Mouse (Mus musculus) liver, adult 2 months (tissue): Measurements from ENCODE around the gene Cfap77. TPM values are rescaled to one million over a fixed set of nuclear protein-coding genes. Genes with fewer than 3 reads are reported as not detected.

Experiments
- DNase-seq: peaks from one replicate; pipeline ENCODE4 v3.0.0-alpha.2; 2011; ENCODE audit warnings: low read depth, low spot score; ENCODE audit errors: extremely low read depth
- H3K27ac ChIP-seq: fragments of 200-500 bp; replicated peaks from 2 replicates; pipeline ENCODE4 v1.5.1; 2012; ENCODE audit warnings: low read depth, mild to moderate bottlenecking, control low read depth, inconsistent platforms, low read length; ENCODE audit not compliant: insufficient read depth
- H3K27me3 ChIP-seq: fragments of 200-500 bp; 2 replicates; pipeline ENCODE4 v1.6.1; 2012; ENCODE audit warnings: mild to moderate bottlenecking, moderate library complexity, low read length, inconsistent platforms; ENCODE audit not compliant: control insufficient read depth, insufficient read depth
- H3K36me3 ChIP-seq: fragments of 200-500 bp; 2 replicates; pipeline ENCODE4 v1.6.1; 2012; ENCODE audit warnings: low read length, inconsistent platforms; ENCODE audit not compliant: control insufficient read depth, insufficient read depth
- H3K4me1 ChIP-seq: fragments of 200-500 bp; 2 replicates; pipeline ENCODE4 v1.6.1; 2011; ENCODE audit warnings: low read length; ENCODE audit not compliant: control insufficient read depth, insufficient read depth
- H3K4me3 ChIP-seq: fragments of 200-500 bp; 2 replicates; pipeline ENCODE4 v1.5.1; 2011; ENCODE audit warnings: low read depth, mild to moderate bottlenecking, control low read depth, low read length, moderate library complexity; ENCODE audit not compliant: insufficient read depth
- H3K79me2 ChIP-seq: fragments of 200-500 bp; 2 replicates; pipeline ENCODE4 v1.6.1; 2012; ENCODE audit warnings: inconsistent platforms, mild to moderate bottlenecking, low read length, moderate library complexity; ENCODE audit not compliant: control insufficient read depth, insufficient read depth
- H3K9ac ChIP-seq: fragments of 200-500 bp; 2 replicates; pipeline ENCODE4 v1.6.1; 2012; ENCODE audit warnings: low read depth, mild to moderate bottlenecking, control low read depth, inconsistent platforms, low read length
- CTCF ChIP-seq: fragments of 200-500 bp; IDR thresholded peaks from 2 replicates; pipeline ENCODE4 v1.5.1; 2011; ENCODE audit warnings: low read depth, low read length, control low read depth
- POLR2A ChIP-seq: fragments of 200-500 bp; IDR thresholded peaks from 2 replicates; pipeline ENCODE4 v1.6.1; 2011; ENCODE audit warnings: low read length, control low read depth; ENCODE audit not compliant: insufficient read depth; ENCODE audit errors: extremely low read depth
- WGBS: fragments of 180-500 bp; shearing (Covaris S2); methylation state at CpG from one replicate; pipeline ENCODE4 v1.1.7; 2018; 5-methylcytosine and 5-hydroxymethylcytosine counted together
- polyA plus RNA-seq: library from polyadenylated mRNA; depleted of rRNA; stranded (reverse); fragments of >200 nt; gene quantifications from 2 replicates; pipeline ENCODE4 v1.2.3, GENCODE M21; 2012
- total RNA-seq: library from RNA; depleted of rRNA; stranded (reverse); fragments of >200 nt; gene quantifications from 2 replicates; pipeline ENCODE4 v1.2.3, GENCODE M21; 2014

Gene Cfap77
- total and polyA plus RNA-seq, 2 experiments = 0.06 TPM; not detected in 1

- Histone ChIP-seq H3K27ac (no peak overlapping the region), H3K4me3 (no peak overlapping the region), H3K36me3 (peaks cover 41% of the 10 kb centered on the region), H3K4me1 (no peaks in the 10 kb centered on the region), H3K79me2 (no peaks in the 10 kb centered on the region), H3K27me3 (no peaks in the 10 kb centered on the region), H3K9ac (no peak overlapping the region)
- no peak for DNase-seq
- TF ChIP-seq POLR2A = no peak
- TF ChIP-seq CTCF = no peak
- 96% methylated on average over 2 of the region's 2 CpGs for WGBS
Measured at GRCm38 (mm10) chr2:29076226-29076625, 21.4 kb upstream of the Cfap77 start.

GRCm38 (mm10) chr2:29075331-29076070, 20.6 kb upstream of the Cfap77 start:
- Histone ChIP-seq H3K79me2 (no peaks in the 10 kb centered on the region), H3K36me3 (peaks cover 42% of the 10 kb centered on the region), H3K27me3 (no peaks in the 10 kb centered on the region), H3K4me3 (no peak overlapping the region), H3K9ac (no peak overlapping the region), H3K27ac (no peak overlapping the region), H3K4me1 (no peaks in the 10 kb centered on the region)
- TF ChIP-seq CTCF (no peak), POLR2A (no peak)
- no peak for DNase-seq
- WGBS = 78% methylated on average over 11 of the region's 11 CpGs

DNA sequence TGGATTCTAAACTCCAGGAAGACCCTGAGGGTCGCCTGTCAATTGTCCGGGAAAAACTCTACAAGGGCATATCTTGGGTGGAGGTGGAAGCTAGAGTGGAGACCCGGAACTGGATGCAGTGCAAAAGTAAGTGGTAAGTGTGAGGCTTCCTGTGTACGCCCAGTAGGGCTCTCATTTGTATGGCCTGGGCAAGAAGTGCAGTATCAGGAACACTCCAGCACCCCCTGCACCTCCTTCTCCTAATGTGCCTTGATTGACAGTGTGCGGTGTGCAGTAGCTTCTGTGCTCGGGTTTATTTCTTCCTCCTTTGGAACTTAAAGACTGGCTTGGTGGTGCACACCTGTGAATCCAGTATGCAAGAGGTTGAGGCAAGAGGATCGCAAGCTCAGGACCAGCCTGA, 19.8 kb upstream of the Cfap77 start:
- H3K79me2 ChIP-seq = no peaks in the 10 kb centered on the region
- no peak for DNase-seq
- H3K27ac ChIP-seq = no peak overlapping the region
- 94% methylated on average over 7 of the region's 7 CpGs for WGBS
- no peak overlapping the region for H3K4me3 ChIP-seq
- no peaks in the 10 kb centered on the region for H3K4me1 ChIP-seq
- H3K36me3 ChIP-seq = peaks cover 48% of the 10 kb centered on the region
- no peak overlapping the region for H3K9ac ChIP-seq
- H3K27me3 ChIP-seq = no peaks in the 10 kb centered on the region
- TF ChIP-seq CTCF = no peak
- no peak for TF ChIP-seq POLR2A

- WGBS = 65% methylated on average over 7 of the region's 7 CpGs
- TF ChIP-seq CTCF (0 out of 2 replicates have a peak, but pooled peaks have one; percentile 36), POLR2A (no peak)
- Histone ChIP-seq H3K27ac (no peak overlapping the region), H3K4me3 (no peak overlapping the region), H3K36me3 (peaks cover 25% of the 10 kb centered on the region), H3K4me1 (no peaks in the 10 kb centered on the region), H3K27me3 (no peaks in the 10 kb centered on the region), H3K9ac (no peak overlapping the region), H3K79me2 (no peaks in the 10 kb centered on the region)
- peak; percentile 33 for DNase-seq
Measured at GRCm38 (mm10) chr2:29066410-29066809, 11.5 kb upstream of the Cfap77 start.

GRCm38 (mm10) chr2:29065796-29066195, 10.9 kb upstream of the Cfap77 start:
- H3K9ac ChIP-seq = no peak overlapping the region
- no peaks in the 10 kb centered on the region for H3K27me3 ChIP-seq
- TF ChIP-seq CTCF (no peak), POLR2A (no peak)
- DNase-seq = no peak
- 96% methylated on average over 6 of the region's 6 CpGs for WGBS
- no peak overlapping the region for H3K27ac ChIP-seq
- H3K79me2 ChIP-seq = no peaks in the 10 kb centered on the region; the same call in 1 of the 2 replicates
- peaks cover 2% of the 10 kb centered on the region; the same call in 1 of the 2 replicates for H3K4me1 ChIP-seq
- peaks cover 20% of the 10 kb centered on the region for H3K36me3 ChIP-seq
- no peak overlapping the region for H3K4me3 ChIP-seq

DNA sequence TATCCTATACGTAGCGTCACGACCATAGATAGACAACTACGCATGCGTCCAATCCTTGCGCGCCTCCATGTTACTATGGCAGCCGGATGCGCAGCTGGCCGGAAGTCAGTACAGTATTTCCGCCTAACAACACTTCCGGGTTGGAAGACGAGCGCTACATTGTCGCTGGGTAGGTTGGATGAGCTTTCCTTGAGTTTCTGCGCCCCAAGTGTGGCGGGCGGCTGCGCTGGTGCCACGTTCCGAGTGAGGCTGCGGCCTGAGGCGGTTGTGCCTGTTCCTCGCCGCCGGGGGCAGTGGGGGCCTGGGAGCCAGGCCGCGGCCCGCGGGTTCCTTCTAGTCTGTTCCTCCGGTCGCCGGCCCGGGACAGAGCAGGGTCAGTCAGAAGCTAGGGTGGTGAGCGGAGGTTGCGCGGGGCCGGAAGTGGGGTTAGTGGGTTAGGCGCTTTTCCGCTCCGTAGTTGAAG, 5.3 kb upstream of the Cfap77 start, which contains the start of gene Ttf1:
Ttf1 (plus strand) TSS at position 128 of the 463 bp plus-strand sequence.
- peak; percentile 58 for TF ChIP-seq POLR2A
- no peak for TF ChIP-seq CTCF
- Histone ChIP-seq H3K36me3 (no peaks in the 10 kb centered on the region), H3K27ac (peak within 1 kb of the TSS; percentile 85), H3K4me3 (peak within 1 kb of the TSS; percentile 89), H3K4me1 (peaks cover 3% of the 10 kb centered on the region; the same call in 1 of the 2 replicates), H3K9ac (peak within 1 kb of the TSS; percentile 90), H3K27me3 (no peaks in the 10 kb centered on the region), H3K79me2 (no peaks in the 10 kb centered on the region; the same call in 1 of the 2 replicates)
- under 1% methylated on average over 41 of the region's 41 CpGs for WGBS
- DNase-seq = peak; percentile 83
